Mouse (Mus musculus) stomach, embryonic 16.5 days (tissue): ENCODE data around the gene 1810043G02Rik. TPM values are rescaled to one million over a fixed set of nuclear protein-coding genes. Genes with fewer than 3 reads are reported as not detected.
A peak's percentile ranks its signal among the peaks of the same experiment; 100 is the strongest.
"Not testable (repeated sequence)": the region's sequence is repeated elsewhere in the genome, so short reads cannot be mapped to it uniquely, and the experiment has no call there.

Experiments used
- ATAC-seq: fragments of 200-750 bp; cut with Nextera tagmentation; 2 replicates; pipeline ENCODE4 v1.8.0; 2017; ENCODE audit warnings: moderate number of reproducible peaks, moderate TSS enrichment; ENCODE audit not compliant: insufficient read depth, low FRiP score
- H3K27ac ChIP-seq: fragments of 300-500 bp; sonication (generic); 2 replicates; pipeline ENCODE4 v1.5.1; 2014; ENCODE audit warnings: low read length
- H3K27me3 ChIP-seq: fragments of 300-500 bp; sonication (generic); 2 replicates; pipeline ENCODE4 v1.6.1; 2014; ENCODE audit warnings: low read length, control low read depth, mixed read lengths; ENCODE audit not compliant: control insufficient read depth, insufficient read depth
- H3K36me3 ChIP-seq: fragments of 300-500 bp; sonication (generic); 2 replicates; pipeline ENCODE4 v1.6.1; 2014; ENCODE audit warnings: low read length; ENCODE audit not compliant: control insufficient read depth, insufficient read depth
- H3K4me1 ChIP-seq: fragments of 300-500 bp; sonication (generic); 2 replicates; pipeline ENCODE4 v1.6.1; 2014; ENCODE audit warnings: low read length, control low read depth, mixed read lengths; ENCODE audit not compliant: control insufficient read depth, insufficient read depth
- H3K4me2 ChIP-seq: fragments of 300-500 bp; sonication (generic); 2 replicates; pipeline ENCODE4 v1.6.1; 2014; ENCODE audit warnings: low read depth, low read length, mixed read lengths
- H3K4me3 ChIP-seq: fragments of 300-500 bp; sonication (generic); replicated peaks from 2 replicates; pipeline ENCODE4 v1.5.1; 2014; ENCODE audit warnings: mild to moderate bottlenecking, low read length
- H3K9ac ChIP-seq: fragments of 300-500 bp; sonication (generic); 2 replicates; pipeline ENCODE4 v1.6.1; 2014; ENCODE audit warnings: low read length
- H3K9me3 ChIP-seq: fragments of 300-500 bp; sonication (generic); replicated peaks from 2 replicates; pipeline ENCODE4 v1.6.1; 2016; ENCODE audit warnings: low read length, control low read depth; ENCODE audit not compliant: control insufficient read depth
- WGBS: fragments of 180-500 bp; shearing (Covaris S2); extraction: QIAGEN DNeasy Blood & Tissue Kit; methylation state at CpG from one replicate; pipeline ENCODE4 v1.1.7; 2014; 5-methylcytosine and 5-hydroxymethylcytosine counted together
- polyA plus RNA-seq: library from polyadenylated mRNA; unstranded; fragments of >200 nt; fragmentation: Nextera tagmentation; extraction: Ambion mirVana; gene quantifications from 2 replicates; pipeline ENCODE4 v1.2.1, GENCODE M21; 2015

1810043G02Rik gene
- 24.8 and 25.2 TPM in 2 replicates for polyA plus RNA-seq

DNA sequence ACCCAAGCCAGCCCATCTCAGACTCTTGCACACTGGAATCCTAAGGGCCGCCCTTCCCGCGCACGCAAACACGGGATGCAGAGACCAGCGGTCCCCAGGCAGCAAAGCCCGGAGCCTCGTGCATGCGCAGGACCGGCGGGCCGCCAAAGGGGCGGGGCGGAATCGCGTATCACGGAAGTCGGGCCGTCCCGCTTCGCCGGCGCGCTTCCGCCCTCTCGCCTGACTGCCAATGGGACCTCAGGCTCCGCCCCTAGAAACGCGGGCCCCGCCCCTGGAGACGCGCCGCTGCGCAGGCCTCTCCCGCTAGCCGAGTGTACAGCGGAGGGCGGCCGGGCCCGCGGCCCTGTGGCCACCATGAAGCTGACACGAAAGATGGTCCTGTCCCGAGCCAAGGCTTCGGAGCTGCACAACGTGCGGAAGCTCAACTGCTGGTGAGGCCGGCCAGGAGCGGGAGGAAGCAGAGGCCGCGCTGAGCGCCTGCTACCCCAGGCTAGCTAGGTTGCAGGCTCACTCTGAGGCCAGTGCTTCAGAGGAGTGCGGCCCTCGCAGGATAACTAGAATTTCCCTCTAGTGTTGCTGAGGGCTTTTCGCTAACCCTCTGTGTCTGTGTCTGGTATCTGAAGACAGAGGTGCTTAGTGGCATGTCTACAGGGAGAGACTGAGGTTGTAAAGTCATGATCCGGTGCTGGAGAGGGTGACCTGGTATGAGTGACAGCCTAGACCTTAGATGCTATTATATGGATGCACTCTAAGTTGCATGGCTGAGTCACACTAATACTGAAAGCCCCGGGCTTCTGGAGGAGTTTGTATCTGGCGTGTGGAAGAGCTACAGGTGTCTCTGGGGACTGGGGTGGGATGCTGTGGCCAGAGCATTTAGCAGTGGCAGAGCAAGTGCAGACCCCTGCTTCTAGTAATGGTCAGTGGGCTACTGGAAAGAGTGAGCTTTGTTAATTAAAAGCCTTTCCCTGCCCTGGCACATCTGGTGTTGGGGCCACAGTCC lies at the start of gene 1810043G02Rik:
Gene 1810043G02Rik (plus strand): TSS at position 174 of the 1,000 bp plus-strand sequence.
- H3K9ac ChIP-seq = peak within 1 kb of the TSS; percentile 85
- H3K27ac ChIP-seq = peak within 1 kb of the TSS; percentile 46; the same call in 1 of the 2 replicates
- no peaks in the 10 kb centered on the region for H3K27me3 ChIP-seq
- H3K36me3 ChIP-seq = no peaks in the 10 kb centered on the region
- 1% methylated on average over 57 of the region's 57 CpGs for WGBS
- peak; percentile 95 for ATAC-seq
- H3K4me1 ChIP-seq = peaks cover 27% of the 10 kb centered on the region
- H3K4me2 ChIP-seq = peak within 1 kb of the TSS; percentile 83
- peak within 1 kb of the TSS; percentile 86 for H3K4me3 ChIP-seq
- H3K9me3 ChIP-seq = no peaks in the 10 kb centered on the region

DNA sequence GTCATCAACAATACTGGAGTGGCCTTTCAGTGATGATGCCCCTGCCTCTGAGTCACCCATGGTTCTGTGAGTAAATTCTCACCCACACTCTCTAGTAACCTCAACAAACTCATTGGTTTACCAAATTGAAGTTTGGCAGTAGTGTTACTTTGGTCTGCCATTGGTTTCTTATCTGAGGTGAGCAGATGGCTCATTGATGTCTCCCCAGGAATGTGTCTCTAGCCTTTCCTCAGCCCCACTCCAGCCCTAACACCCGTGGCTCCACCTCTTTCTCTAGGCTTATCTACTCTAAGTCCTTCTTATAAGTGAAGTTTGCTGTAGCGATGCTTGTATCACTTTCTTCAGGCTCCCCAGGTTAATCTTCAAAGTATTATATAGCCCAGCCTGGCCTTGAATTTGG lies 38.6 kb upstream of the 1810043G02Rik start:
- Histone ChIP-seq H3K27me3 (no peaks in the 10 kb centered on the region), H3K4me1 (no peaks in the 10 kb centered on the region), H3K9me3 (no peaks in the 10 kb centered on the region), H3K4me2 (no peak overlapping the region), H3K27ac (no peak overlapping the region), H3K36me3 (no peaks in the 10 kb centered on the region), H3K9ac (no peak overlapping the region), H3K4me3 (no peak overlapping the region)
- WGBS = 66% methylated on average over 2 of the region's 2 CpGs
- no peak for ATAC-seq

DNA sequence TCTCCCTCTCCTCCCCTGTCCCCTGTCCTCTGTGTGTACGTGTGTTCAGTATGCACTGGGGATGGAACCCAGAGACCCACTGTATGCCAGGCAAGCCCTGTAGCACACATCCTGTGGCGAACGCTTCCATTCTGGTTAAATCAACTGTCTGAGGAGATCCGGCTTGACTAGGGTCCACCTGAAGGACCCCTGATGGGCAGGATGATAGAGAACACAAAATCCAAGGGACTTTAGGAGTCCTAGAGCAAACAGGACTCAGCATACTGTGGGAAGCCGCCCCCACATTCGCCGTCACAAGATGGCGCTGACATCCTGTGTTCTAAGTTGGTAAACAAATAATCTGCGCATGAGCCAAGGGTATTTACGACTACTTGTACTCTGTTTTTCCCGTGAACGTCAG lies 27.9 kb upstream of the 1810043G02Rik start:
- H3K36me3 ChIP-seq, H3K4me1 ChIP-seq, H3K27me3 ChIP-seq, ATAC-seq, H3K27ac ChIP-seq, H3K9ac ChIP-seq, H3K4me2 ChIP-seq, H3K4me3 ChIP-seq, H3K9me3 ChIP-seq: not testable (repeated sequence)
- WGBS = 90% methylated on average over 8 of the region's 12 CpGs

DNA sequence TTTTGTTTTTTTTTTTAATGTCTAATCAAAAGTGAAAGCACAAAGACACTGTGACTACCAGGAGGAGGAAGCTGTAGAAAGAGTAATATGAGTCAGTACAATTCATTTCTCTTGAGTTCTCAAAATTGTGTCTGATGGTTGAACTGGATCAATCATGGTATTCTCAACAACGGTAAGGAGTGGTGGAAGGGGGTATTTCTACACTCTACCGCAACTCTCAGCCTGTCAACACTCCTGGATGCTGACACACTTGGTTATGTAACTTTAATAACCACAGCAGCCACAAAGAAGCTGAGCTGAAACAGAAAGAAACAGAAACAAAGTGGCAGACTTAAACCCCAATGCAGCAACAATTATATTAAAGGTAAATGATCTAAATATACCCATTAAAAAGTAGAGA lies 15.6 kb upstream of the 1810043G02Rik start:
- no peaks in the 10 kb centered on the region for H3K36me3 ChIP-seq
- no peak overlapping the region for H3K4me2 ChIP-seq
- H3K9me3 ChIP-seq = no peaks in the 10 kb centered on the region
- H3K27me3 ChIP-seq = no peaks in the 10 kb centered on the region
- ATAC-seq = no peak
- no peaks in the 10 kb centered on the region for H3K4me1 ChIP-seq
- no peak overlapping the region for H3K9ac ChIP-seq
- no peak overlapping the region for H3K27ac ChIP-seq
- 77% methylated on average over 2 of the region's 2 CpGs for WGBS
- H3K4me3 ChIP-seq = no peak overlapping the region

DNA sequence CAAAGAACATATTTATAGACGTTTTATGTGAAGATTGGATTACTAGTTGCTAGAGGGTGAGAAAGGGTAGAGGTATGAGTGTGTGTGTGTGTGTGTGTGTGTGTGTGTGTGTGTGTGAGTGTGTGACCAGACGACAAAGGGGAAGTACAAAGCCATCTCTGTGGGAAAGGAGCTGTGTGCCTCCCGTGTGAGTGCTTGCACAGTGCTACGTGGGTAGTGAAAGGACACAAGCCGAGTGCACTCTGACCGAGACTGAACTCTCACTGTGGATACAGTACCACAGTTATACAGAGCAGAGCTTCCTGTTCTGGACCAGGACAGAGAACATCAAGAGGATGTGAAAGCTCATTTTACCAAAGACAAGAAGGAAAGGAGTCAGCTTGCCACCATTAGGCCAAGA lies 14.4 kb upstream of the 1810043G02Rik start:
- Histone ChIP-seq H3K27ac (no peak overlapping the region), H3K36me3 (no peaks in the 10 kb centered on the region), H3K9me3 (no peaks in the 10 kb centered on the region), H3K4me1 (0 out of 2 replicates have a peak, but pooled peaks cover under 1% of the 10 kb centered on the region), H3K4me2 (no peak overlapping the region), H3K27me3 (no peaks in the 10 kb centered on the region; the same call in 1 of the 2 replicates), H3K9ac (no peak overlapping the region), H3K4me3 (no peak overlapping the region)
- no peak for ATAC-seq
- WGBS = 76% methylated on average over 6 of the region's 6 CpGs

DNA sequence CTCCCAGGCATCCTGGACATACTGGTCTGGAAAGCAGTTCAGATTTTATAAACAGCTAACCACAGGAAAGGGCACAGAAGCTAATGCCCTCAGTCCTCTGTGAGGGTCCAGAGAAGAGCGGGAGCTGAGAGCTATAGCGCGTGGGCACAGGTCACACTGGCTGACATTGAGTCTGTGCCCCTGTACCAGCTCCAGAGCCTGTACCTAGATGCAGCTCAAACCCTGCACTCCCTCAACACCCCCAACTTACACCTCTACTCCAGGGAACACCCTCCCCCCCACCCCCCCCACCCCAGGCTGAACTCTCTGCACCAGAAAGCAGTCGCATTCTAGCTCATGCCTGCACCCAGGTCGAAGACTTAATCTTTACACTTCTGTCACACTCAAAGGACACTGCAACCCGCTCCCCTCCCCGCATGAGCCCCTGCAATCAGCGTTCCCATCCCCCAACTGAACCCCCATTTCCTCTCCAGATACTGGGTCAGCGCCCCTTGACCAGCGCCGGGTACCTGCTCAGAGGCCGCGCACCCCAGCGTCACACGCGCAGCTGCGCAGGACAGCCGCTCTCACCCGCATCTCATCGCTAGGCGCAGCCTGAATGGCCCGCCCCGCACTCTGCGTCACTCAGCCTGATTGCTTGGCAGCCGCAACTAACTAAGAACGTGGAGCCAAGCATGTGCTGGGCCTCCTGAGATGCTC lies 8.9 kb upstream of the 1810043G02Rik start:
- H3K27me3 ChIP-seq = peaks cover 13% of the 10 kb centered on the region
- no peaks in the 10 kb centered on the region for H3K36me3 ChIP-seq
- no peaks in the 10 kb centered on the region for H3K9me3 ChIP-seq
- WGBS = 5% methylated on average over 26 of the region's 26 CpGs
- H3K4me1 ChIP-seq = peaks cover 10% of the 10 kb centered on the region; the same call in 1 of the 2 replicates
- H3K27ac ChIP-seq = no peak overlapping the region
- H3K4me2 ChIP-seq = peak overlapping the region; percentile 58
- ATAC-seq = peak; percentile 68
- peak overlapping the region; percentile 52 for H3K9ac ChIP-seq
- peak overlapping the region; percentile 34 for H3K4me3 ChIP-seq

DNA sequence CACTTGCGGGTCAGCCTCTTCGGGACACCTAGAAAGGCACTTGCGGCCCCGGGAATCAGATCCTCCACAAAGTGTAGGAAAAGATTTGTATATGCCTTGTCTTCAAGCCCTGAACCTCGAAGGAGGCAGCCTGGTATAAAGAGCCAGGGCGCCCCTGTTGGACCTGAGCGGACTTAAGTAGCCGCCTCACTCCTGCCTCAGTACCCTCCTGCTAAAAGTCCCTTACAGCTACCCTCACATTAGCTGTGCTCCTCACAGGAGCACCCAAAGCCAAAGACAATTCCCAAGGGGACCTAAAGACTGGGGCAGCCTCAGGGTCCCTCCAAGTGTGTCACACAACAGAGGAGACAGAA lies 8.4 kb upstream of the 1810043G02Rik start:
- WGBS = 12% methylated on average over 8 of the region's 8 CpGs
- Histone ChIP-seq H3K4me3 (peak overlapping the region; percentile 34), H3K27ac (no peak overlapping the region; the same call in 1 of the 2 replicates), H3K36me3 (no peaks in the 10 kb centered on the region), H3K4me2 (peak overlapping the region; percentile 58), H3K9ac (peak overlapping the region; percentile 52), H3K27me3 (peaks cover 13% of the 10 kb centered on the region), H3K9me3 (no peaks in the 10 kb centered on the region), H3K4me1 (peaks cover 12% of the 10 kb centered on the region)
- no peak for ATAC-seq

DNA sequence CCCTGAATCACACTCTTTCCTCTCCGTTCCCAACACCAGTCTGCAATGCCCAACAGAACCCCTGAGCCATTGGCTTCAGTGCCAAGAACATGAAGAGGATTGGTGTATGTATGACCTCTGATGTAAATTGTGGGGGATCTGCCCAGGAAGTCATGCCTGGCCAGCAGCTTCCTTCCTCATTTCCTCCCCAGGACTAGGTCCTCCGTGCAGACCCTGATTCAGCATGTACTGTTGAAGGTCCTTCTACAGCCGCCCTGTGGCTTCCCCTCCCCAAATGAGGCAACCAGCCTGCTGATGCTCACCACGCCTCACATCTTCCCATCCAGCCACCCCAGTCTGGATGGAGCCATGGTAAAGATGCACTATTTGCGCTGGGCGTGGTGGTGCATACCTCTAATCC lies 7.8 kb upstream of the 1810043G02Rik start, which contains the start of gene Trpm2:
Gene Trpm2 (minus strand): TSS at position 83 of the 400 bp plus-strand sequence.
- Histone ChIP-seq H3K4me2 (peak within 1 kb of the TSS; percentile 58), H3K9me3 (no peaks in the 10 kb centered on the region), H3K27me3 (peaks cover 13% of the 10 kb centered on the region), H3K27ac (no peak within 1 kb of the TSS; the same call in 1 of the 2 replicates), H3K9ac (peak within 1 kb of the TSS; percentile 52), H3K4me1 (peaks cover 17% of the 10 kb centered on the region), H3K36me3 (no peaks in the 10 kb centered on the region), H3K4me3 (peak within 1 kb of the TSS; percentile 34)
- 75% methylated on average over 6 of the region's 6 CpGs for WGBS
- no peak; the same call in 1 of the 2 replicates for ATAC-seq

DNA sequence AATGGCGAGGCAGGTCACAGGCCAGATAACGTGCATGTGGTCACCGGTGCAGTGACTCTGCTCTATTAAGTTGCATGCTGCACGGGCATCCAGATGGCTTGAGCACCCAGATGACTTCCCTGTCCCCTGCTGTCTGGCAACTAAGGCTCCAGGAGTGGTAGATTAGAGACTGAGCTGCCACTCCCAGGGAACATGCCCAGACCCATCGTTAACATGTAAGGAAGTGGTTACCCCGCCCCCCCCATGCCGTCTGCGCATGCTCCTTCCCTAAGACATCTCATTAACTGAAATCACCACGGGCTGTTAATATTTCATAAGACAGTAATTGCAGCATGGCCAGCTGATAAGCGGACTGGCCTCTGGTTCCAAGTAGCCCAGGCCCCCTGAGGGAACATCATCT lies 7.1 kb upstream of the 1810043G02Rik start:
- no peaks in the 10 kb centered on the region for H3K36me3 ChIP-seq
- 76% methylated on average over 10 of the region's 10 CpGs for WGBS
- H3K27ac ChIP-seq = no peak overlapping the region
- peaks cover 18% of the 10 kb centered on the region for H3K4me1 ChIP-seq
- H3K9ac ChIP-seq = no peak overlapping the region
- peaks cover 13% of the 10 kb centered on the region for H3K27me3 ChIP-seq
- no peak overlapping the region for H3K4me3 ChIP-seq
- H3K9me3 ChIP-seq = no peaks in the 10 kb centered on the region
- no peak for ATAC-seq
- no peak overlapping the region for H3K4me2 ChIP-seq
